Mouse (Mus musculus): ENCODE data around the gene Usp1.
"Not testable (repeated sequence)": the region's sequence is repeated elsewhere in the genome, so short reads cannot be mapped to it uniquely, and the experiment has no call there.

The Usp1 gene

GRCm38 (mm10) chr4:98923568-98924070, at the start of gene Usp1:
Gene Usp1, plus strand, starts transcription at chr4:98923810.
- in situ Hi-C loops (cut with MboI, MseI), result loop anchor here (25.0 kb wide), 2 partner anchors 561 to 1014 kb away; partner anchors contain the start of genes Itgb3bp and Pgm1

GRCm38 (mm10) chr4:98882706-98883105, 40.9 kb upstream of the Usp1 start:
- in situ Hi-C loops (cut with MboI, MseI), result no loop called here

GRCm38 (mm10) chr4:98886377-98886776, 37.2 kb upstream of the Usp1 start:
- in situ Hi-C loops (cut with MboI, MseI), result no loop called here

GRCm38 (mm10) chr4:98887148-98887547, 36.5 kb upstream of the Usp1 start:
- in situ Hi-C loops (cut with MboI, MseI), result no loop called here

- in situ Hi-C loops (cut with MboI, MseI), result loop anchor here (25.0 kb wide), 2 partner anchors 548 to 1027 kb away; partner anchors contain the start of genes Itgb3bp and Pgm1
Measured at GRCm38 (mm10) chr4:98910246-98910645, 13.4 kb upstream of the Usp1 start.

- in situ Hi-C loops (cut with MboI, MseI), result loop anchor here (25.0 kb wide), 2 partner anchors 555 to 1020 kb away; partner anchors contain the start of genes Itgb3bp and Pgm1
Measured at GRCm38 (mm10) chr4:98917724-98918123, 5.9 kb upstream of the Usp1 start.

GRCm38 (mm10) chr4:98918204-98918603, 5.4 kb upstream of the Usp1 start:
- in situ Hi-C loops (cut with MboI, MseI), result loop anchor here (25.0 kb wide), 2 partner anchors 556 to 1019 kb away; partner anchors contain the start of genes Itgb3bp and Pgm1

GRCm38 (mm10) chr4:98920896-98921295, 2.7 kb upstream of the Usp1 start:
- in situ Hi-C loops (cut with MboI, MseI), result loop anchor here (25.0 kb wide), 2 partner anchors 559 to 1016 kb away; partner anchors contain the start of genes Itgb3bp and Pgm1

GRCm38 (mm10) chr4:98922061-98922642, 1.5 kb upstream of the Usp1 start:
- in situ Hi-C loops (cut with MboI, MseI), result loop anchor here (25.0 kb wide), 2 partner anchors 560 to 1015 kb away; partner anchors contain the start of genes Itgb3bp and Pgm1

- in situ Hi-C loops (cut with MboI, MseI), result loop anchor here (25.0 kb wide), 2 partner anchors 561 to 1014 kb away; partner anchors contain the start of genes Itgb3bp and Pgm1
Measured at GRCm38 (mm10) chr4:98922643-98923567, 705 bp upstream of the Usp1 start.

GRCm38 (mm10) chr4:98924071-98924905, 678 bp downstream of the Usp1 start:
- in situ Hi-C loops (cut with MboI, MseI), result loop anchor here (25.0 kb wide), 2 partner anchors 562 to 1013 kb away; partner anchors contain the start of genes Itgb3bp and Pgm1

- in situ Hi-C loops (cut with MboI, MseI), result loop anchor here (25.0 kb wide), 2 partner anchors 563 to 1012 kb away; partner anchors contain the start of genes Itgb3bp and Pgm1
Measured at GRCm38 (mm10) chr4:98924906-98925178, 1.2 kb downstream of the Usp1 start.

GRCm38 (mm10) chr4:98925250-98925781, 1.7 kb downstream of the Usp1 start:
- in situ Hi-C loops (cut with MboI, MseI), result no loop called here

- in situ Hi-C loops (cut with MboI, MseI), result no loop called here
Measured at GRCm38 (mm10) chr4:98936036-98936435, 12.4 kb downstream of the Usp1 start.

GRCm38 (mm10) chr4:98938210-98938609, 14.6 kb downstream of the Usp1 start:
- in situ Hi-C loops (cut with MboI, MseI), result not testable (repeated sequence)

- in situ Hi-C loops (cut with MboI, MseI), result no loop called here
Measured at GRCm38 (mm10) chr4:98950563-98950962, 27.0 kb downstream of the Usp1 start.

- in situ Hi-C loops (cut with MboI, MseI), result no loop called here
Measured at GRCm38 (mm10) chr4:98955986-98956385, 32.4 kb downstream of the Usp1 start.

GRCm38 (mm10) chr4:98960243-98960642, 36.6 kb downstream of the Usp1 start:
- in situ Hi-C loops (cut with MboI, MseI), result no loop called here

GRCm38 (mm10) chr4:98969946-98970345, 46.3 kb downstream of the Usp1 start:
- in situ Hi-C loops (cut with MboI, MseI), result loop anchor here (10.0 kb wide), 1 partner anchor 345 kb away; no protein-coding TSS in a partner anchor

GRCm38 (mm10) chr4:98975741-98976140, 52.1 kb downstream of the Usp1 start:
- in situ Hi-C loops (cut with MboI, MseI), result loop anchor here (10.0 kb wide), 1 partner anchor 351 kb away; no protein-coding TSS in a partner anchor

- in situ Hi-C loops (cut with MboI, MseI), result loop anchor here (10.0 kb wide), 1 partner anchor 353 kb away; no protein-coding TSS in a partner anchor
Measured at GRCm38 (mm10) chr4:98978288-98978687, 54.7 kb downstream of the Usp1 start.

All from regulatory T cell (primary cell).